Mouse (Mus musculus) midbrain, postnatal 0 days (tissue): ENCODE results near the gene Tlcd2. TPM values are rescaled to one million over a fixed set of nuclear protein-coding genes. Genes with fewer than 3 reads are reported as not detected.

ENCODE experiments used
- ATAC-seq: fragments of 200-750 bp; cut with Nextera tagmentation; 2 replicates; pipeline ENCODE4 v1.8.0; 2017; ENCODE audit warnings: moderate number of reproducible peaks, mild to moderate bottlenecking, moderate TSS enrichment, moderate library complexity; ENCODE audit not compliant: low FRiP score
- DNase-seq: peaks from one replicate; pipeline ENCODE4 v3.0.0-alpha.2; 2015; ENCODE audit warnings: low spot score
- H3K27ac ChIP-seq: fragments of 300-500 bp; sonication (generic); 2 replicates; pipeline ENCODE4 v1.5.1; 2014; ENCODE audit warnings: low read depth, mild to moderate bottlenecking, low read length, mixed read lengths
- H3K27me3 ChIP-seq: fragments of 300-500 bp; sonication (generic); 2 replicates; pipeline ENCODE4 v1.6.1; 2014; ENCODE audit warnings: low read length, control low read depth, mixed read lengths; ENCODE audit not compliant: insufficient read depth
- H3K36me3 ChIP-seq: fragments of 300-500 bp; sonication (generic); 2 replicates; pipeline ENCODE4 v1.6.1; 2014; ENCODE audit warnings: low read length, control low read depth, mixed read lengths; ENCODE audit not compliant: insufficient read depth
- H3K4me1 ChIP-seq: fragments of 300-500 bp; sonication (generic); 2 replicates; pipeline ENCODE4 v1.6.1; 2014; ENCODE audit warnings: mild to moderate bottlenecking, control low read depth, antibody characterized with exemption, low read length, mixed read lengths; ENCODE audit not compliant: insufficient read depth
- H3K4me2 ChIP-seq: fragments of 300-500 bp; sonication (generic); 2 replicates; pipeline ENCODE4 v1.6.1; 2014; ENCODE audit warnings: low read depth, mild to moderate bottlenecking, low read length, mixed read lengths; ENCODE audit not compliant: poor library complexity, severe bottlenecking
- H3K4me3 ChIP-seq: fragments of 300-500 bp; sonication (generic); 2 replicates; pipeline ENCODE4 v1.5.1; 2014; ENCODE audit warnings: low read depth, mild to moderate bottlenecking, low read length, moderate library complexity
- H3K9ac ChIP-seq: fragments of 300-500 bp; sonication (generic); replicated peaks from 2 replicates; pipeline ENCODE4 v1.6.1; 2014; ENCODE audit warnings: mild to moderate bottlenecking, low read length, moderate library complexity, mixed read lengths; ENCODE audit not compliant: poor library complexity, severe bottlenecking
- H3K9me3 ChIP-seq: fragments of 300-500 bp; sonication (generic); 2 replicates; pipeline ENCODE4 v1.6.1; 2016; ENCODE audit warnings: low read length, control low read depth
- CTCF ChIP-seq: IDR thresholded peaks from 2 replicates; pipeline ENCODE4 v1.5.1; 2016; ENCODE audit warnings: antibody characterized with exemption, mild to moderate bottlenecking
- WGBS: fragments of 180-500 bp; shearing (Covaris S2); extraction: QIAGEN DNeasy Blood & Tissue Kit; methylation state at CpG from one replicate; pipeline ENCODE4 v1.1.7; 2014; 5-methylcytosine and 5-hydroxymethylcytosine counted together
- microRNA counts: library from miRNA; unstranded; fragments of <30 nt; microRNA quantifications from one replicate; lab custom pipeline; 2015
- microRNA-seq: library from miRNA; unstranded; fragments of <30 nt; microRNA quantifications from one replicate; pipeline ENCODE4, GENCODE M21; 2016; ENCODE audit warnings: borderline number of aligned reads
- polyA plus RNA-seq: library from polyadenylated mRNA; unstranded; fragments of >200 nt; fragmentation: Nextera tagmentation; extraction: Ambion mirVana; gene quantifications from 2 replicates; pipeline ENCODE4 v1.2.1, GENCODE M21; 2015
- total RNA-seq: library from RNA; depleted of rRNA; stranded (reverse); fragments of >200 nt; gene quantifications from 2 replicates; pipeline ENCODE4 v1.2.3, GENCODE M21; 2014; rRNA removed

Gene Tlcd2
- total and polyA plus RNA-seq, 2 experiments from 2014 or later = 0.66 to 1.9 TPM

- peak overlapping the region; percentile 48 for H3K4me3 ChIP-seq
- TF ChIP-seq CTCF = peak; percentile 93
- 2% methylated on average over 24 of the region's 24 CpGs for WGBS
- DNase-seq (peak; percentile 93), ATAC-seq (peak; percentile 92)
- H3K27me3 ChIP-seq = no peaks in the 10 kb centered on the region
- peak overlapping the region; percentile 83 for H3K27ac ChIP-seq
- H3K4me1 ChIP-seq = peaks cover 5% of the 10 kb centered on the region; the same call in 1 of the 2 replicates
- peak overlapping the region; percentile 65 for H3K9ac ChIP-seq
- H3K4me2 ChIP-seq = peak overlapping the region; percentile 92
- H3K36me3 ChIP-seq = peaks cover 32% of the 10 kb centered on the region
- no peaks in the 10 kb centered on the region for H3K9me3 ChIP-seq
Observed at GRCm38 (mm10) chr11:75510627-75510993, 49.1 kb downstream of the Tlcd2 start.

GRCm38 (mm10) chr11:75511213-75511612, 49.7 kb downstream of the Tlcd2 start:
- Histone ChIP-seq H3K27me3 (no peaks in the 10 kb centered on the region), H3K4me3 (no peak overlapping the region), H3K4me1 (peaks cover 5% of the 10 kb centered on the region; the same call in 1 of the 2 replicates), H3K27ac (no peak overlapping the region), H3K9me3 (no peaks in the 10 kb centered on the region), H3K36me3 (peaks cover 27% of the 10 kb centered on the region), H3K9ac (no peak overlapping the region), H3K4me2 (no peak overlapping the region)
- WGBS = 78% methylated on average over 6 of the region's 6 CpGs
- no peak for ATAC-seq
- no peak for TF ChIP-seq CTCF
- no peak for DNase-seq

DNA sequence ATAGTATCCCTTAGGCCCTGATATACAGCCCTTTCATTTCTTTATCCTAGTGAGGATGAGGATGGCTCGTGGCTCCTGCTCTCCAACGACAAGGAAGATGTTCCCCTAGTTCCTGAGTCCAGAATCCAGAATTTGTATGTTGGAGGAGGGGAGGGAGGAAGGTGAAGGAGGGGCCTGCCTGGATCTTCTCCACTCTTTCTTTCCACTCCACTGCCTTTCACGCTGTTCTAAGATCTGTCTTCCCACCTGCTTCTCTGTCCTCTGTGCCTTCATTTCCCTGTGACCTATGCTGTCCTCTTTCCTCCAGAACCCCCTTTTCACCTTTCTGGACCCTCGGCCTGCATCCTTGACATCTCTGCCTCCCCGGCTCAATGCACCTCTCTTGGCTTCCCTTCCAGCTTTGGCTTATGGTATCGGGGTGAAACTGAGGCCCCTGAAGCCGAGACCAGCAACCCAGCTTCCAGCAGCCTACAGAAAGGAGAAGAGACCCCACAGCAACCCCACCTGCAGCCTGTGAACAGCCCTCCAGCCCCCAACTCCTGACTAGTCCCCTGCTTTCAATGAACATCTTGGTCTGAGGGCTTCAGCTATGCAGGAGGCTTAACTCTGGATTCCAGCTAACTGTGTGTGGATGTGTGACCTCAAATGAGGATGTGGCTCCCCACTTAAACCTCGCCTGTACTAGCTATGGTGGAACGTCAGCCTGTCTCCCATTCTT, 50.9 kb downstream of the Tlcd2 start:
- no peak for DNase-seq

GRCm38 (mm10) chr11:75513336-75513735, 51.8 kb downstream of the Tlcd2 start, which contains the start of gene Scarf1:
Gene Scarf1 (plus strand): TSS chr11:75513540.
- Histone ChIP-seq H3K4me2 (no peak within 1 kb of the TSS), H3K9me3 (no peaks in the 10 kb centered on the region)
- ATAC-seq = no peak

More for the DNA sequence above, 50.9 kb downstream of the Tlcd2 start:
- peaks cover 23% of the 10 kb centered on the region for H3K36me3 ChIP-seq
- no peaks in the 10 kb centered on the region for H3K9me3 ChIP-seq
- peaks cover 5% of the 10 kb centered on the region; the same call in 1 of the 2 replicates for H3K4me1 ChIP-seq
- no peak for TF ChIP-seq CTCF
- no peak overlapping the region for H3K4me3 ChIP-seq
- H3K27me3 ChIP-seq = no peaks in the 10 kb centered on the region
- no peak overlapping the region for H3K9ac ChIP-seq
- WGBS = 78% methylated on average over 9 of the region's 9 CpGs
- no peak overlapping the region for H3K27ac ChIP-seq
- ATAC-seq = no peak
- no peak overlapping the region for H3K4me2 ChIP-seq

DNA sequence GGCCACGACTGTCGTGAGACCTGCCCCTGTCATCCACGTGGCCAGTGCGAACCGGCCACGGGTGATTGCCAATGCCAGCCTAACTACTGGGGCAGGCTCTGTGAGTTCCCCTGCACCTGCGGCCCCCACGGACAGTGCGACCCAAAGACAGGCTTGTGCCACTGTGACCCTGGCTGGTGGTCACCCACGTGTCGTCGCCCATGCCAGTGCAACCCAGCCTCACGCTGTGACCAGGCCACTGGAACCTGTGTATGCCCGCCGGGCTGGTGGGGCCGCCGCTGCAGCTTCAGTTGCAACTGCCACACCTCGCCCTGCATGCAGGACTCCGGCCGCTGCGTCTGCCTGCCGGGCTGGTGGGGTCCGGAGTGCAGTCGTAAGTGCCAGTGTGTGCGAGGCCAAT, 53.7 kb downstream of the Tlcd2 start:
- H3K4me3 ChIP-seq = no peak overlapping the region
- ATAC-seq (no peak), DNase-seq (no peak)
- no peak for TF ChIP-seq CTCF
- no peaks in the 10 kb centered on the region for H3K27me3 ChIP-seq
- no peak overlapping the region for H3K4me2 ChIP-seq
- no peaks in the 10 kb centered on the region for H3K36me3 ChIP-seq
- no peaks in the 10 kb centered on the region for H3K9me3 ChIP-seq
- H3K27ac ChIP-seq = no peak overlapping the region
- H3K9ac ChIP-seq = no peak overlapping the region
- 89% methylated on average over 25 of the region's 25 CpGs for WGBS
- no peaks in the 10 kb centered on the region for H3K4me1 ChIP-seq

More at GRCm38 (mm10) chr11:75513336-75513735, 51.8 kb downstream of the Tlcd2 start, which contains the start of gene Scarf1:
- Histone ChIP-seq H3K4me3 (no peak within 1 kb of the TSS), H3K36me3 (peaks cover 14% of the 10 kb centered on the region), H3K27me3 (no peaks in the 10 kb centered on the region), H3K27ac (no peak within 1 kb of the TSS), H3K4me1 (peaks cover 5% of the 10 kb centered on the region; the same call in 1 of the 2 replicates), H3K9ac (no peak within 1 kb of the TSS)
- WGBS = 56% methylated on average over 8 of the region's 8 CpGs
- TF ChIP-seq CTCF = no peak
- DNase-seq = no peak

DNA sequence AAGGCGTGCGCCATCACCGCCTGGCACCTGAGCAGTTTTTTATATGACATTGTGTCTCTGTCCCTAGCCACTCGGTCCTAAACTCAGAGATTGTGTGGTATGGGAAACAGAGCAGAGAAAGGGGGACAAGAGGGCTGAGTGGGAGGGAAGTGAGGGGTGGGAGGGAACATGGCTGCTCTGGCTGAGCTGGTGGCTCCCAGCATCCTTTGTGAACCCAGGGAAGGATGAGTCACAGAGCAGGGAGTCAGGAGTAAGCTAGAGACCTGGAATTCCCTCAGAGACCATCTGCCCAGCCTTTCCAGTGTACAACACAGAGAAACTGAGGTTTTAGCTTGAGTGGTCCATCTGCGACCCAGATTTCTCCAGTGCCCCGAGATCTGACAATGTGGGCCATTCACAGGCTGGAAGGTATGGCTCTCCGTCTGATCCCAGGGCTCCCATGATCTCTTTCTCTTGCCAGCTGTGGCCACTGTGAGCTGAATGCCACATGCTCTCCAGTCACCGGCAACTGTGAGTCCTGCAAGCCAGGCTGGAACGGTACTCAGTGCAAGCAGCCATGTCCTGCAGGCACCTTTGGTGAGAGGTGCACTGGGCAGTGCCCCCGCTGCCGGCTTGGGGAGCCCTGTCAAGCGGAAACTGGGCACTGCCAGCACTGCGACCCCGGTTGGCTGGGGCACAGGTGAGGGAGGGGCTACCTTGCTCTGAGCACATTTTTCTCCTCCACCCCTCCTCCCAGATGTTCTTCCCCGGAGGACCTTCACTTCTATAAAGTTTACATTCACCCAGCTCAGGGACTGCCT, 58.5 kb downstream of the Tlcd2 start:
- DNase-seq (no peak), ATAC-seq (no peak)
- H3K4me1 ChIP-seq = no peaks in the 10 kb centered on the region
- H3K9ac ChIP-seq = no peak overlapping the region
- no peak overlapping the region for H3K4me2 ChIP-seq
- H3K4me3 ChIP-seq = no peak overlapping the region
- TF ChIP-seq CTCF = no peak
- no peaks in the 10 kb centered on the region for H3K27me3 ChIP-seq
- no peaks in the 10 kb centered on the region for H3K9me3 ChIP-seq
- H3K36me3 ChIP-seq = no peaks in the 10 kb centered on the region
- 78% methylated on average over 15 of the region's 15 CpGs for WGBS
- H3K27ac ChIP-seq = no peak overlapping the region

MicroRNAs encoded within 50 kb of the gene (microRNA counts, 519-probe panel; counts per million panel counts)
- 5,894 counts per million, percentile 96 among the panel's probes with 10 or more counts for microRNA mmu-miR-22 (lab: Ali Mortazavi, UCI)

Small RNA genes lying within 50 kb of the gene (microRNA-seq; reads per million reads assigned to microRNA genes)
- 11,687 reads per million, percentile 96 among the genes with 10 or more reads in this experiment for gene Mir22

Other genes starting within 250 kb of the Tlcd2 start
- 35.9 and 47.6 TPM in 2 replicates for gene Rpa1, start 113.4 kb upstream of the Tlcd2 start, total RNA-seq
- gene Rpa1, start 113.4 kb upstream of the Tlcd2 start, polyA plus RNA-seq = 43.8 TPM in 2 replicates
- gene Smyd4, start 113.3 kb upstream of the Tlcd2 start, total RNA-seq = 11.0 and 16.7 TPM in 2 replicates
- 15.2 and 16.8 TPM in 2 replicates for gene Smyd4, start 113.3 kb upstream of the Tlcd2 start, polyA plus RNA-seq
- 50.6 and 92.0 TPM in 2 replicates for gene Serpinf1, start 39.0 kb upstream of the Tlcd2 start, total RNA-seq
- 34.3 and 44.6 TPM in 2 replicates for gene Serpinf1, start 39.0 kb upstream of the Tlcd2 start, polyA plus RNA-seq
- gene Serpinf2, start 22.1 kb upstream of the Tlcd2 start, total RNA-seq = not detected in 2 replicates
- gene Serpinf2, start 22.1 kb upstream of the Tlcd2 start, polyA plus RNA-seq = 0.11 TPM in 1 of 2 replicates, not detected in the other
- 17.4 and 29.7 TPM in 2 replicates for gene Wdr81, start 7.0 kb upstream of the Tlcd2 start, total RNA-seq
- gene Wdr81, start 7.0 kb upstream of the Tlcd2 start, polyA plus RNA-seq = 4.5 and 4.8 TPM in 2 replicates
- gene Prpf8, start 25.1 kb downstream of the Tlcd2 start, total RNA-seq = 121 and 129 TPM in 2 replicates
- gene Prpf8, start 25.1 kb downstream of the Tlcd2 start, polyA plus RNA-seq = 25.7 and 27.6 TPM in 2 replicates
- 5.7 and 7.0 TPM in 2 replicates for gene Rilp, start 48.4 kb downstream of the Tlcd2 start, total RNA-seq
- 6.9 and 7.5 TPM in 2 replicates for gene Rilp, start 48.4 kb downstream of the Tlcd2 start, polyA plus RNA-seq
- 3.6 and 3.8 TPM in 2 replicates for gene Scarf1, start 51.8 kb downstream of the Tlcd2 start, total RNA-seq
- 3.0 and 3.5 TPM in 2 replicates for gene Scarf1, start 51.8 kb downstream of the Tlcd2 start, polyA plus RNA-seq
- gene Slc43a2, start 70.0 kb downstream of the Tlcd2 start, total RNA-seq = 34.3 and 34.5 TPM in 2 replicates
- 17.0 and 20.4 TPM in 2 replicates for gene Slc43a2, start 70.0 kb downstream of the Tlcd2 start, polyA plus RNA-seq
- 105 and 108 TPM in 2 replicates for gene Pitpna, start 126.4 kb downstream of the Tlcd2 start, total RNA-seq
- gene Pitpna, start 126.4 kb downstream of the Tlcd2 start, polyA plus RNA-seq = 91.7 and 106 TPM in 2 replicates
- gene Inpp5k, start 169.3 kb downstream of the Tlcd2 start, total RNA-seq = 50.0 and 50.2 TPM in 2 replicates
- 43.7 and 49.9 TPM in 2 replicates for gene Inpp5k, start 169.3 kb downstream of the Tlcd2 start, polyA plus RNA-seq
- 19.3 and 22.8 TPM in 2 replicates for gene Myo1c, start 188.8 kb downstream of the Tlcd2 start, total RNA-seq
- gene Myo1c, start 188.8 kb downstream of the Tlcd2 start, polyA plus RNA-seq = 7.7 and 7.8 TPM in 2 replicates
- 79.5 and 90.1 TPM in 2 replicates for gene Crk, start 217.5 kb downstream of the Tlcd2 start, total RNA-seq
- gene Crk, start 217.5 kb downstream of the Tlcd2 start, polyA plus RNA-seq = 71.6 and 75.0 TPM in 2 replicates